Mouse (Mus musculus) brain, embryonic 14.5 days (tissue): Measurements from ENCODE around the gene Gas7.

ENCODE experiments used
- CTCF ChIP-seq: fragments of 200-500 bp; IDR thresholded peaks from 2 replicates; pipeline ENCODE4 v1.5.1; 2012; ENCODE audit warnings: inconsistent platforms, mild to moderate bottlenecking, moderate library complexity, borderline replicate concordance; ENCODE audit not compliant: insufficient read depth, insufficient read length; ENCODE audit errors: extremely low read depth
- POLR2A ChIP-seq: fragments of 200-500 bp; IDR thresholded peaks from 2 replicates; pipeline ENCODE4 v1.6.1; 2012; ENCODE audit warnings: mild to moderate bottlenecking, inconsistent platforms, borderline replicate concordance; ENCODE audit not compliant: poor library complexity, insufficient read depth, insufficient read length, severe bottlenecking; ENCODE audit errors: extremely low read depth

DNA sequence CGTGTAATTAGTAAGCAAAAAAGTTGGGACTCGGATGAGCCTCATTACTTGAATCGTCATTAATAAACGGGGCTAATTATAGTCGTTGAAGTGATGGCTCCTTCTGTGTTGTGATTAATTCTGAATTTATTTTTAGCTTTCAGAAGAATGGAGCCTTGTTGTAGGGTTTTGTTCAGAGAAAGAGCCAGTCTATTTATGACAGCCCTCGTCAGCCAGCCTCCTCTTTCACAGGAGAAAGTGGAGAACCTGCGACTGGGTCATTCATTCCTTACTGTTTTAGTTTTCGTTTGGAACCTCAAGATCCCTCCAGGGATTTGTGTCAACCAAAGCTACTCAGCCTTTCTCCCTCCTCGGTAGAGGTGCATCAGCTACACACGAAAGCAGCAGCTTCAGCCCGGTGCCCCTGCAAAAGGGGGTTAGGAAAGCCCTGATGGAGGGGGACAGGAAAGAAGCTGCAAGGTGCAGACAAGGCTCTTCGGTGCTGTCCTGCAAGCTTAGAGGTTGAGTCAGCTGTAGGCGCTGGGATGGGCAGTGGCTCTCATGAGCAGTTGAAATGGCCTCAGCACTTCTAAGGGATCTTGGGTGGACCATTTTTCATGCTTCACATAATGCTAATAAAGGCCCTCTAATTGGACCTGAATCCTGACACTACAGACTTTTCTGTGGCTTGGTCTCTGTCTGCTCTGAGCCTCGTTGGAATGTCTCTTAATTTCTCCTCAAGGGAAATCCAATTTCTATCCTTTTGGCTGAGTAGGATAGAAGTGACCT lies 10.0 kb upstream of the Gas7 start:
- TF ChIP-seq CTCF (no peak), POLR2A (no peak)
